Mouse (Mus musculus): ENCODE data around the gene Col5a1. TPM values are rescaled to one million over a fixed set of nuclear protein-coding genes. Genes with fewer than 3 reads are reported as not detected.

Gene Col5a1
- polyA plus RNA-seq, 1 experiment from 2014 or later: 25.6 TPM

DNA sequence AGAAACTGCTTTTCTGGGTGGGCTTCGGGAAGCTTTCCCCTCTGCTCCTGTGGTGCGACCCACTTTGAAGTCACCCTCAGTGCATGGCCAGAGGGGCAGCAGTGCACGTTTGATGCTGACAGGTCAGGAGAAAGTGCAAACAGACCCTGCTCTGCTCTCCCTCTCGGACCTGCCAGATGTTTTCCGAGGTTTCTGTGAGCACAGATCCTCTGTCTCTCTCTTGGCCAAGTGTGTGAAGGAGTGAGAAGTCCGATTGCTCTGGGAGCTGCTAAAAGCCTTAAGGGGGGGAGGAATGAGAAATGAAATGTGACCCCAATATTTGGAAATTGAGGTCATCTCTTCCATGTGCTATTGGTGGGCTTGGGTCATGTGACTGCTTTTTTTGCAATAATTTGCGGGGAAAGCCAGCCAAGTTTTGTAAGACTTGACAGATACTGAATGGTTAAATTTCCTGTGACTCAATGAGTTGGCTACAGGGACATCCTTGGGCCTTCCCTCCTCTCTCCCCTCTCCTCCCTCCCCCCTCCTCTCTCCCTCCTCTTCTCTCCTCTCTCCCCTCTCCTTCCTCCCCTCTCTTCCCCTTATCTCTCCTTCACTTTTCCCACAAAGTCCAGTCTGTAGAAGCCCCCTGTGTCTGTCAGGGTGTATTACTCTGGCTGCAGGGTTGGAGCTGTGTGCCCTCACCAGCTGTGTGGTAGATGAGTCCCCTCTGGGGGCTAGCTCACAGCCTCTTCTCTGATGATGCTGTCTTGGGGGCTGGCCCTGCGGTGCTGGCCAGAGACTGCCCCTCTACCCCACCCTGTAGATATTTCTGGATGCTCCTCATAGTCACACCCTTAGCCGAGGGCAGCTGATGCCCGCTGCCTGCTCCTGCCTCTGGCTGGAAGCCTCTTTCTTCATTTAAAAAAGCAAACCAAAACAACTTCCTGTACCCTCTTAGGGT is 2.6 kb downstream of the Col5a1 start:
- H3K36me3 ChIP-seq: no peaks in the 10 kb centered on the region
- H3K27ac ChIP-seq: peak overlapping the region; percentile 51
- H3K4me3 ChIP-seq: peak overlapping the region; percentile 75
- WGBS: 32% methylated on average over 10 of the region's 10 CpGs
- H3K4me1 ChIP-seq (replicated peaks): peaks cover 56% of the 10 kb centered on the region
- DNase-seq (ENCODE audit: low spot score): peak; percentile 40
- peaks cover 42% of the 10 kb centered on the region for H3K27me3 ChIP-seq (ENCODE audit: insufficient read depth, poor library complexity, severe bottlenecking)
- H3K9me3 ChIP-seq: no peaks in the 10 kb centered on the region

DNA sequence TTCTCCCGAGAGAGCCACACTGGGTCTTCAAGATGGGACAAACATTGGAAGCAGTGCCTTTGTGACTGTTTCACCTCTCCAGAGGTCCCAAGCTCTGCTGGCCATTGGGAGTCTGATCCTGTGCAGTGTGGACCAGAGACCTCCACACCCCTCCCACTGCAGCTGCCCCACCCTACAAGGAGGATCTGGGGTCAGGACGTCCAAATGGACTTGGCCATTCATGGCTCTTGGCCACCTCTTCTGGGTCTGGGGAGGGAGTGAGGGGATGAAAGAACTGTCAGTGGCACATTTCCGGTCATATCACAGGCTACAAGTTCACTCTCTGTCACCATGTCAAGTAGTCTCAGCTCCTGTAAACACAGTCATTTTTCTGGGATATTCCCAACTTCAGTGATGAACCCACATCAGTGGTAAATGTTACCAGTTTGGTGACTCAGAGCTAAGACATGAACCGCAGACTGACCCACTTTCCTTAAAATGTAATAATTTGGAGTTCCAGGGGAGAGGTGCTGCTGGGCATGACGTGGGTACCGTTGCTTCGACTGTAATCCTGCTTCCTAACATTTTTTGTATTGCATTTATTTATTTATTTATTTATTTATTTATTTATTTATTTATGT is 5.8 kb downstream of the Col5a1 start:
- Histone ChIP-seq H3K9me3 (no peaks in the 10 kb centered on the region), H3K36me3 (no peaks in the 10 kb centered on the region), H3K27me3 (ENCODE audit: insufficient read depth, poor library complexity, severe bottlenecking) (peaks cover 25% of the 10 kb centered on the region), H3K4me3 (no peak overlapping the region), H3K27ac (no peak overlapping the region), H3K4me1 (replicated peaks) (peaks cover 47% of the 10 kb centered on the region)
- WGBS: 94% methylated on average over 7 of the region's 7 CpGs
- DNase-seq (ENCODE audit: low spot score): no peak

DNA sequence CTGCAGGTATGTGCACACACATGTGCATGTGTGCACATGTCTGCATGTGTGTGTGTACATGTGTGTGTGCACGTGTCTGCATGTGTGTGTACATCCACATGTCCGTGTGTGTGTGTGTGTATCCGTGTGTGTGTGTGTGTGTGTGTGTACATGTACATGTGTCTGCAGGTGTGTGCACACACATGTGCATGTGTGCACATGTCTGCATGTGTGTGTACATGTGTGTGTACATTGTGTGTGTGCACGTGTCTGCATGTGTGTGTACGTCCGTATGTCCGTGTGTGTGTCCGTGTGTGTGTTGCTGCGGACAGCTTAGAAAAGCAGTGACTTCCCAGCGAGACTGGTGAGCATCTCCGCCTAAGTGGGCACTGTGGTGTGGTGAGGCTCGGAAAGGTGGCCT is 6.8 kb downstream of the Col5a1 start:
- no peak overlapping the region for H3K27ac ChIP-seq
- H3K4me1 ChIP-seq (replicated peaks): peaks cover 45% of the 10 kb centered on the region
- H3K9me3 ChIP-seq: no peaks in the 10 kb centered on the region
- DNase-seq (ENCODE audit: low spot score): no peak
- WGBS: 93% methylated on average over 12 of the region's 12 CpGs
- no peak overlapping the region for H3K4me3 ChIP-seq
- peaks cover 15% of the 10 kb centered on the region for H3K27me3 ChIP-seq (ENCODE audit: insufficient read depth, poor library complexity, severe bottlenecking)
- H3K36me3 ChIP-seq: no peaks in the 10 kb centered on the region

DNA sequence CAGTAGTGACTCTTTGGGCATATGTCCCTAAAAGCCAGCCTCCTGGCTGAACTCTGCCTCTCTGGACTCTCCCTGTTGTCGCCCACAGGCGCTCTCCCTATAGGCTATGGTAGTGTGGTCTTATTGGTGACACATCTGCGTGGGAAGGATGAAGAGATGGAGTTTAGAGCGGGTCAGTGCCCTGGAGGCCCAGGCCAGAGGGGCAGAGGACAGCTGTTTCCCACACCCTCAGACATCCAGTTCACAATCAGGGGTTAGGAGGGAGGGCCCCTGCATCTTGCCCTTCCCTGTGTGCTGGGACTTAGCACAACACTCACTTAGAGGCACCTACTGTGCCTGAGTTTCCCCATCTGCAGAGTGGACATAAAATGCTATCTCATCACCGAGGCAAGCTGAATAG is 8.8 kb downstream of the Col5a1 start:
- peaks cover 27% of the 10 kb centered on the region for H3K4me1 ChIP-seq (replicated peaks)

DNA sequence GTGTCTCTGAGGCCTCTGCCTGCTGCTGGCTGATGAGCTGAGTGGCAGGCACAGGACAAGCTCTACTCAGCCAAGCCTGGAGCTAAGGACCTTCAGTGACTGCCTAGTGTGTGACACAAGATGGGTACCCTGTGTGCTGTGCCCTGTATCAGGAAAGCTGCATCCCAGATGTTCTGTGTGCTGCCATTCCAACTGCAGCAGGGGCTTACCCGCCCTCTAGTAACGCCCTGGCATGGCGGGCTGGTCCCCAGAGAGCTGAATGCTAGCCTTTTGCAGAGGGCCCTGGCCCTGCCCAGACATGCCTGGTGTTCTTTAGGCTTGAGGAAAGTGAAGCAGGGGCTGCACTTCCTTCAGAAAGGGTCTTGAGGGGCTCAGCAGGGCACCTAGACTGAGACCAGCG is 9.4 kb downstream of the Col5a1 start:
- Histone ChIP-seq H3K4me3 (no peak overlapping the region), H3K27me3 (ENCODE audit: insufficient read depth, poor library complexity, severe bottlenecking) (no peaks in the 10 kb centered on the region), H3K9me3 (no peaks in the 10 kb centered on the region), H3K27ac (0 out of 2 replicates have a peak overlapping the region, but pooled peaks have one; percentile 25), H3K4me1 (replicated peaks) (peaks cover 27% of the 10 kb centered on the region), H3K36me3 (no peaks in the 10 kb centered on the region)
- DNase-seq (ENCODE audit: low spot score): no peak
- WGBS: 79% methylated on average over 4 of the region's 4 CpGs

More for the DNA sequence above, 8.8 kb downstream of the Col5a1 start:
- H3K27me3 ChIP-seq (ENCODE audit: insufficient read depth, poor library complexity, severe bottlenecking): no peaks in the 10 kb centered on the region
- H3K27ac ChIP-seq: no peak overlapping the region
- 78% methylated on average over 5 of the region's 5 CpGs for WGBS
- DNase-seq (ENCODE audit: low spot score): no peak
- H3K36me3 ChIP-seq: no peaks in the 10 kb centered on the region
- no peaks in the 10 kb centered on the region for H3K9me3 ChIP-seq
- no peak overlapping the region for H3K4me3 ChIP-seq

DNA sequence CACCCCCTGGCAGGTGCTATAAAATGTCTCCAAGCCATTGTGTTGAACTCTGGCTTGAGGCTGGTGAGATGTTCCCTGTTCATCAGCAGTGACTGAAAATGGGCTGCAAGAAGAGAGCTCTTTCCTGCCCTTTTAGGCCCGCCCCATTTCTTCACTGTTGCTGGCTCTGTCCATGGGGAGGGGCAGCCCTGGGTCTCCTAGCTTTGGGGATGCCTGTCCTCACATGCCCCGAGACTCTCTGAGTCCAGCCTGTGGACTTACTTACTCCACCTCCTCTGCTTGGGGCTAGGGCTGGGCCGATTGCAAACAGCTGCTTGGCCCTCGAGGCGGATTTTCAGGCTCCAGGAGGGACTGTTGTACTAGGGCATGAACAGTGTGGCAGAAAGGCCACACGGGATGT is 10.9 kb downstream of the Col5a1 start:
- WGBS: 68% methylated on average over 6 of the region's 6 CpGs
- Histone ChIP-seq H3K27me3 (ENCODE audit: insufficient read depth, poor library complexity, severe bottlenecking) (no peaks in the 10 kb centered on the region), H3K4me3 (no peak overlapping the region), H3K9me3 (no peaks in the 10 kb centered on the region), H3K27ac (no peak overlapping the region), H3K4me1 (replicated peaks) (peaks cover 39% of the 10 kb centered on the region), H3K36me3 (no peaks in the 10 kb centered on the region)
- DNase-seq (ENCODE audit: low spot score): no peak

DNA sequence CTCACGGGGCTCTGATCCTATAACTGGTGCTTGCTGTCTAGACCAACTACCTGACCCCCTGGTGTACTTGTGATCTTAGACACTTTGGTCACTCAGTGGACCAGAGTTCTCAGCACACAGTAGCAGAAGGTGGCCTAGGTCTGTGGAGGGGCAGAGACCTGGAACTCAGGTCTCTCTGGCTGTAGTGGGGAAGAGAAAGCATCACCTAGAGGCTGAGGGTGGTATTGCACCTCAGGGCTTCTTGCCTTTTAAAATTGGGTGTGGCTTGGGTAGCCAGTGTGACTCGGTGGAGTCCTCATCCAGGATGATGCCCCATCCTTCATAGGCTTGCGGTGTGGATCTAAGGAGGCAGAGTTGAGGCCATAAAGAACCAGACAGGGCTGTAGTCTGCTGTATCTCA is 13.7 kb downstream of the Col5a1 start:
- Histone ChIP-seq H3K27me3 (ENCODE audit: insufficient read depth, poor library complexity, severe bottlenecking) (no peaks in the 10 kb centered on the region), H3K9me3 (no peaks in the 10 kb centered on the region), H3K36me3 (no peaks in the 10 kb centered on the region), H3K27ac (no peak overlapping the region), H3K4me3 (no peak overlapping the region), H3K4me1 (replicated peaks) (peaks cover 41% of the 10 kb centered on the region)
- 63% methylated on average over 3 of the region's 3 CpGs for WGBS
- peak; percentile 51 for DNase-seq (ENCODE audit: low spot score)

DNA sequence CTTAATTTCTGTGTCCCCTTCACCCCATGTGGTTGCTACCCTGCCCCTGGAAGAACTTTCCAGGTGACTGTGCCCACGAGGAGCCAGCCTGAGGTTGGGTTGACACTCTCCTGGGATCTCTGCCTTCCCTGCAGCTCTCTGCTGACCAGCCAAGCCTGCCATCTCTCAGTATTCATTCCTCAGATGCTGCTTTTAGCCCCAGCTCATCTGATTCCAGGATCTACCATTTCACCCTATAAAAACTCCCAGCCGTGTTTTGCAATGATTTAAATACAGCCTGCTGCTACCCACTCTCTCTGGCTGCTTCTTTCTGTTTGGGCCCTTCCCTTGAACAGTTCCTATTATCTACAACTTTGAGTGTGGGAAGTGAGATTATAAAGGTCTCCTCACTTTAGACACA is 14.9 kb downstream of the Col5a1 start:
- no peak overlapping the region for H3K27ac ChIP-seq
- H3K4me3 ChIP-seq: no peak overlapping the region
- DNase-seq (ENCODE audit: low spot score): no peak
- H3K36me3 ChIP-seq: no peaks in the 10 kb centered on the region
- 68% methylated on average over 2 of the region's 2 CpGs for WGBS
- peaks cover 29% of the 10 kb centered on the region for H3K4me1 ChIP-seq (replicated peaks)
- no peaks in the 10 kb centered on the region for H3K27me3 ChIP-seq (ENCODE audit: insufficient read depth, poor library complexity, severe bottlenecking)
- no peaks in the 10 kb centered on the region for H3K9me3 ChIP-seq

DNA sequence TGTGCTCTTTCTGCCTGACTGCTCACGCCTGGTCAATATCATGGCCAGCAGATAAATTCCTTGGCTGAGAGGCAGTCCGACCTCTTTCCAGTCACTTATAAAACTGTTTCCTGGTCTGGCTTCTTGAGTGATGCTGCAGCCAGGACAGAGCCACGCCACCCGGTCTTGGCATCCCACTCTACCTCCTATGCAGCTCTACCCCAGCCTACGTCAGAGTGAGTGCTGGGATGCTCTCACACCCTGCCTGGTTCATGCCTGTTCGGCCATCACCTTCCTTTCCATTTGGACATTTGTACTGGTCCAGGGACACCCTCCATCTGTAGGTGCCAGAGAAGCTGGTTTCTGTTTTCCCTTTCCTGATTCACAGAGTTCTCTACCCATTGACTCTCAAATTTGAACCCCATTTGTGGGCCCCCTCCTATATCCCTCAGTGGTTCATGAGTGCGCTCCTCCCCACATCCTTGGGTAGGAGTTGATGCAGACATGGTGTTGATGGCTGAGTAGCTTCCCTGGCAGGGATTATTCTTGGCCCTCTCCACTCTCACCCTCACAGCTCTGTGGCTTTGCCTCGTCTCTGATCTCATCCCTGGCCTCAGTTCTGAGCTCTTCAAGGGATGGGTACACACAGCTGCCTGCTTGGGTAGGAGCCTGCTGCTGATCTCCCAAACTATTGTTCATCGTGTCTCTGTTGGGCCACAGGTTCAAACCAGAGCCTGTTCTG is 15.5 kb downstream of the Col5a1 start:
- Histone ChIP-seq H3K36me3 (no peaks in the 10 kb centered on the region), H3K27ac (no peak overlapping the region), H3K27me3 (ENCODE audit: insufficient read depth, poor library complexity, severe bottlenecking) (no peaks in the 10 kb centered on the region), H3K9me3 (no peaks in the 10 kb centered on the region), H3K4me3 (no peak overlapping the region), H3K4me1 (replicated peaks) (peaks cover 27% of the 10 kb centered on the region)
- DNase-seq (ENCODE audit: low spot score): no peak
- 79% methylated on average over 9 of the region's 9 CpGs for WGBS

DNA sequence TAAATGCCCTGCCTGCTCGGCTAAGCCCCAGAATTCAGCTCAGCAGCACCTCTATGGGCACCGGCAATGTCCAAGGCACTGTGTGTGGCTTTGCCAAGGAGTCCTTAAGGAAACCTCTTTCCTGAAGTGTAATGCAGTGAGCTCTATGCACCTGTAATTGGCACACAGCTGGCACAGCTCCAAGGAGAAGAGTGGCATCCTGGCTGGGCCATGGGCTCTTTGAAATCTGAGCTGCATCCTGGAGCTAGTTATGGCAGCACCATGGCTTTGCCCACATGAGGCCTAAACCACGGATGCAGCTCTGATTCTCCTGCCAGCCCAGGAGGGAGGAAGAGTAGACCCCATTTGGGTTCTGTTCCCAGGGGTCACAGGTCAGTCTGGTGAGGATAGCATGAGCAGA is 16.1 kb downstream of the Col5a1 start:
- no peak for DNase-seq (ENCODE audit: low spot score)
- Histone ChIP-seq H3K36me3 (no peaks in the 10 kb centered on the region), H3K4me3 (no peak overlapping the region), H3K4me1 (replicated peaks) (peaks cover 20% of the 10 kb centered on the region), H3K27ac (0 out of 2 replicates have a peak overlapping the region, but pooled peaks have one; percentile 12), H3K9me3 (no peaks in the 10 kb centered on the region), H3K27me3 (ENCODE audit: insufficient read depth, poor library complexity, severe bottlenecking) (no peaks in the 10 kb centered on the region)
- 82% methylated on average over 3 of the region's 3 CpGs for WGBS

DNA sequence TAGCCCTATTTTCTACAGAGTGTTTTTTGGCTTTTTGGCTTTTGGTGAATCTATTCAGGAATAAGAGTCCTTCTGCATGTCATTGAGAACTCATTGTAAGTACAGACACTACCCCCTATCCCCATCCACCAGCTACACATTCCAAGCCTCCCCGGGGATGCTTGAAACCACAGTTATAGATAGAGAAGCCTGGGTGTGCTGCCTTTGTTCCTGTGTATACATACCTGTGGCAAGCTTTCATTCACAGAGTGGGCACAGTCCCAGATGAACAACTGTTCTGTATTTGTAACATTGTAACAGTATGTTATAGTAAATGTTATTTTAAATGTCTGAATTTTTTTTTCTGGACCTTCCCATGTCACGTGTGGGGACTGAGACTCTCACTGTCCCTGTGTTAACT is 19.2 kb downstream of the Col5a1 start:
- no peak overlapping the region for H3K4me3 ChIP-seq
- DNase-seq (ENCODE audit: low spot score): no peak
- no peak overlapping the region for H3K27ac ChIP-seq
- no peaks in the 10 kb centered on the region for H3K36me3 ChIP-seq
- WGBS: 86% methylated on average over 2 of the region's 2 CpGs
- H3K9me3 ChIP-seq: no peaks in the 10 kb centered on the region
- peaks cover 15% of the 10 kb centered on the region for H3K4me1 ChIP-seq (replicated peaks)
- no peaks in the 10 kb centered on the region for H3K27me3 ChIP-seq (ENCODE audit: insufficient read depth, poor library complexity, severe bottlenecking)

DNA sequence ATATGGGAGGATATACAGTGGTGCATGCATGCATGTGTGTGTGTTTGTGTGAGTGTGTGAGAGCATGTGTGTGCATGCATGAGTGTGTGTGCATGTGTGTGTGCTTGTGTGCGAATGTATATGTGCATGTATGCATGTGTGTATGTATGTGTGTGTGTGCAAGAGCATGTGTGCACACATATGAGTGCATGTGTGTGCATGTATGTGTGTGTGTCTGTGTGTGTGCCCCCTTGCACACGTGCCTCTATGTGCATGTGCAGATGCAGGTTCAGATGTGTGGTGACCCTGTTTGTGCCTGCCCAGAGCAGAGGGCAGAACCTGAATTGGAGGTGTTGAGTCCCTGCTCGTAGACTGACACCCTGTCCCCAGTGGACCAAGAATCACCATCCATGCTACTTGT is 24.3 kb downstream of the Col5a1 start:
- H3K27me3 ChIP-seq (ENCODE audit: insufficient read depth, poor library complexity, severe bottlenecking): no peaks in the 10 kb centered on the region
- no peak for DNase-seq (ENCODE audit: low spot score)
- no peaks in the 10 kb centered on the region for H3K9me3 ChIP-seq
- no peak overlapping the region for H3K4me3 ChIP-seq
- WGBS: 86% methylated on average over 3 of the region's 3 CpGs
- no peaks in the 10 kb centered on the region for H3K36me3 ChIP-seq
- no peak overlapping the region for H3K27ac ChIP-seq
- H3K4me1 ChIP-seq (replicated peaks): no peaks in the 10 kb centered on the region
